Mouse (Mus musculus) ES-E14 (cell line): ENCODE measurements around the gene Col25a1.

Experiments used
- MAFK ChIP-seq: IDR thresholded peaks from 2 replicates; pipeline ENCODE4 v1.6.1; 2014; ENCODE audit warnings: mild to moderate bottlenecking, low read depth, low read length, inconsistent platforms; ENCODE audit not compliant: insufficient read depth
- ZC3H11A ChIP-seq: IDR thresholded peaks from 2 replicates; pipeline ENCODE4 v1.6.1; 2012; ENCODE audit warnings: low read depth, mild to moderate bottlenecking, inconsistent platforms, low read length, borderline replicate concordance
- ZNF384 ChIP-seq: IDR thresholded peaks from 2 replicates; pipeline ENCODE4 v1.6.1; 2012; ENCODE audit warnings: low read depth, low read length, inconsistent platforms

GRCm38 (mm10) chr3:130378626-130379025 is 247.3 kb downstream of the Col25a1 start:
- TF ChIP-seq MAFK (no peak), ZC3H11A (no peak), ZNF384 (no peak)
